Mouse (Mus musculus) heart, postnatal 36 days (tissue): Measurements from ENCODE around the gene Dcun1d2. TPM values are rescaled to one million over a fixed set of nuclear protein-coding genes. Genes with fewer than 3 reads are reported as not detected.
"Not testable (repeated sequence)": the region's sequence is repeated elsewhere in the genome, so short reads cannot be mapped to it uniquely, and the experiment has no call there.

Experiments used
- DNase-seq, 2 experiments: peaks; one replicate each; pipeline ENCODE4 v3.0.0; 2021 to 2022
- intact Hi-C: fragments of 180-260 bp; cut with DNase I; formaldehyde crosslinking; loops from one replicate; pipeline ENCODE4 v1.15.1; 2025
- total RNA-seq, 2 experiments: library from RNA; stranded (reverse); gene quantifications; 2 replicates each; pipeline ENCODE4 v1.2.3; 2021

The Dcun1d2 gene
- total RNA-seq: 10 to 100 TPM; 49.1 to 58.1 TPM

DNA sequence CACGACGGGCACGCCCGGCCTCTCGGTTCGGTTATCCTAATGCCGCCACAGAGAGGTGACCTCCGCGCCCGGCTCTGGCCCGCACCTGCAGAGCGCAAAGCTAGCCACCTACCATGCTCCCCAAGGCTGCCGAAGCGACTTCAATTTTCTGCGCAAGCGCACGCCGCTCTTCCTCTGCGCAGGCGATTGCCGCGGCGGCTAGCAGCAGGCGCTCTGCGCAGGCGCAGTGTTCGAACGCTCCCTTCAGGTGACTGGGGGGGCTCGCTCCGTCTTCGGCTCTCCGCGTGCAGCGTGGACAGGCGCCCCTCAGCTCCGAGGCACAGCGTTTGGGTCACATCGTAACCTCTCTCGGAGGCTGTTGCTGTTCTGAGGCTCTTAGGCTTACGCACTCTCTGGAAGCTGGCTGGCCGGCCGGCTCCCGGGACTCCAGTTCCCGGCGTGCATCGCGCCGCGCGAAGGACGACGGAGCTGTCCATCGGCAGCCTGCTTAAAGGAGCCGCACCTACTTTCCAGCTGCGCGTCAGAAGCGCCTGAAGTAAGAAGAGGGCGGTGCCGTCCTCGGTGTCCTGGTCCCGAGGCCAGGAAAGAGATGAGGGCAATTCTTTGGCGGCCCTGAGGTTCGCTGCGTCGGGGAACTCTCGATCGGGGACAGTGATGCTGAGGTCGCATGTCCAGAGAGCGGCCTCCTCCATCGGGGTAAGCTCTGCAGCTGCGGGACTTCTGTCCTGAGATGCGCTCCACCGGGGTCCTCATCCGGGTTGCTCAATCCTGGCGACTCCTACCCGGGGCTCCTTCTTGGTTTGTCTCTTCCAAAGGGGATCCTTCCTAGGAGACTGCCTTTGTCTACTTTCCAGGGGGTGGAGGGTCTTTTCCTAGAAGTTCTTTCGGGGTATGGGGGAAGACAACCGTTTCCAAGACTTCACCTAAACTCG is at the start of gene Dcun1d2, which contains the start of gene Tmco3:
Dcun1d2 (minus strand) TSS at position 440 of the 932 bp plus-strand sequence.
Tmco3 (plus strand) TSS at position 499 of the 932 bp plus-strand sequence.
- intact Hi-C loops: loop anchor here (10.0 kb wide), 1 partner anchor 497 kb away; the partner anchor contains the start of gene Upf3a
- peak; percentile 96 to 99 for DNase-seq

DNA sequence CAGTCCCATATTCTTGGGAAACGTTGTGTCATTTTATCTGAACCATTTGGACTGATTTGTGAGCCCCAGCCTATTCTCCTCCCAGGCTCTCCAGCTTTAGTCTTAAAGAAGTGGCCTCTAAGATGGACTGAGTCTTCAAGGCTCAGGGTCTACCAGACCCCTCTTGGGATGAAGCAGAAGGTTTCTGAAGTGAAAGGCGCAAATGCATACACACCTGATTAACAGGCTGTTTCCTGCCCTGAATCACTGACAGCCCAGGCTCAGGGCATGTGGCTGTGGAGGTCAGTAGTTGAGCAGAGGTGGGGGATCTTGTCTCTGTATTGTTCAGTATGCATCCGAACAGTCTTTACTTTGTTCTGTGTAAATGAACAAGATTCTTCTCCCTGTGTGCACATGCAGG is 49.7 kb upstream of the Dcun1d2 start:
- intact Hi-C loops: no loop called here
- DNase-seq: no peak

- DNase-seq, intact Hi-C loops: not testable (repeated sequence)
Observed at GRCm38 (mm10) chr8:13337245-13337644, 49.3 kb upstream of the Dcun1d2 start.

DNA sequence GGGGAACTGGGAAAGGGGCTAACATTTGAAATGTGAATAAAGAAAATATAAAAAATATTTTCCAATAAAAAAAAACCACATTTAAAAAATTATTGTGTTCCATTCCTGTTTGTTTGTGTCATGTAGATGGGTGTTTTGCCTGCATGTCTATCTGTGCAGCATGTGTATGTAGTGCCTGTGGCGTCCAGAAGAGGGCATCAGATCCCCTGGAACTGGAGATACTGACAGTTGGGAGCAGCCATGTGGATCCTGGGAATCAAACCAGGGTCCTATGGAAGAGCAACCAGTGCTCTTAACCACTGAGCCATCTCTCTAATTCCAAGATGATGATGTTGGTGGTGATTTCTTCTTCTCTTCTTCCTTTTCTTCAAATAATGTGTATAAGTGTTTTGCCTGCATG is 46.7 kb upstream of the Dcun1d2 start:
- intact Hi-C loops: no loop called here
- no peak for DNase-seq

GRCm38 (mm10) chr8:13326598-13326997 is 38.7 kb upstream of the Dcun1d2 start:
- no peak for DNase-seq
- intact Hi-C loops: no loop called here

DNA sequence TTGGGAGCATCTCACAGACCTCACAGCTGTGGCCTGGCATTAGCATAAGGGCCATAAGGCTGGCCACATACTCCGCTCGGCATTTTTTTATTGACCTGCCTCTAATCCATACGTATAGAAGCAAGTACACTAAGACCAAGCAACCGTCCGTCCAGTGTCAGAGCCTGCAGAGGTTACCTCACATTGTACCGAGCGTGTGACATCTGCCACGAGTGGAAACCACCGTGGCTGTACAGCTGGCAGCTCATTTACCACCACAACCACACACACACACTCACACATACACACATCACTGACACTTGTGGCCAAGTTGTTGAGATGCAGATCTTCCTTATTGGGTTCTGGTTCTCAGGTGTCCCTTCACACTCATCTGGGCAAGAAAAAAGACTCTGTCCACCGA is 28.7 kb upstream of the Dcun1d2 start:
- intact Hi-C loops: no loop called here
- DNase-seq: no peak

- no peak for DNase-seq
- intact Hi-C loops: no loop called here
Observed at GRCm38 (mm10) chr8:13314922-13315321, 27.0 kb upstream of the Dcun1d2 start.

- no peak for DNase-seq
- intact Hi-C loops: no loop called here
Observed at GRCm38 (mm10) chr8:13306916-13307315, 19.0 kb upstream of the Dcun1d2 start.

GRCm38 (mm10) chr8:13306309-13306909 is 18.5 kb upstream of the Dcun1d2 start:
- DNase-seq: no peak
- intact Hi-C loops: no loop called here

DNA sequence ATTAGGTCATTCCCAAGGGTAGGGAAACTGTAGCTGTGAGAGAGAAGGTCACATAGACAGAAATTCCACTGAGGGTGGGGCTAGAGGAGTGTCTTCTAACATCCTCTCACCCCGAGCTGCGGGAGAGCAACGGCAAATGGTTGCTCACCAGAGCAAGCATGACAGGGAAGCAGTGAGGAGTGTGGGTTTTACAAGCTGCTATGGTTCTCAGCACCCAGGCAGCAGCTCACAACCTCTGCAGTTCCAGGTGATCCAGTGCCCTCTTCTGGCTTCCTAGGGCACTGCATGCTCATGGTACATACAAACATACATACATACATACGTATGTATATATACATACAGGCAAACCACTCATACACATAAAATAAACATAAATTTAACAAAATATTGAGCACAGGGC is 18.0 kb upstream of the Dcun1d2 start:
- DNase-seq: no peak
- intact Hi-C loops: no loop called here

GRCm38 (mm10) chr8:13305459-13305858 is 17.5 kb upstream of the Dcun1d2 start:
- DNase-seq: no peak
- intact Hi-C loops: no loop called here

DNA sequence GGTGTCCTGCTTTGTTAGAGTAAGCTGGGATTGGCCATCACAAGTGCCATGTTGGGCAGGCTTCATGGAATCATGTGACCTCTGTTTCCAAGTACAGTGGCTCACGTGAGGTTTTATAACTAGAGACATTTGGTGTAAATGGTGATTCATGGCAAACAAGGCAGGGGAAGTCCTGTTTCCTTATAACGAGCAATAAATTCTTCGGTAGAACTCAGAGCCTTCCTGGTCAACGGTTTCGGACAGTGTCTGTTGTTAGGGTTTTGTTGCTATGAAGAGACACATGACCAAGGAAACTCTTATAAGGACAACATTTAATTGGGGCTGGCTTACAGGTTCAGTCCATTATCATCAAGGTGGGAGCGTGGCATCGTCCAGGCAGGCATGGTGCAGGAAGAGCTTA is 13.1 kb upstream of the Dcun1d2 start:
- DNase-seq: no peak
- intact Hi-C loops: no loop called here

- intact Hi-C loops: no loop called here
- no peak for DNase-seq
Observed at GRCm38 (mm10) chr8:13299571-13299970, 11.6 kb upstream of the Dcun1d2 start.

DNA sequence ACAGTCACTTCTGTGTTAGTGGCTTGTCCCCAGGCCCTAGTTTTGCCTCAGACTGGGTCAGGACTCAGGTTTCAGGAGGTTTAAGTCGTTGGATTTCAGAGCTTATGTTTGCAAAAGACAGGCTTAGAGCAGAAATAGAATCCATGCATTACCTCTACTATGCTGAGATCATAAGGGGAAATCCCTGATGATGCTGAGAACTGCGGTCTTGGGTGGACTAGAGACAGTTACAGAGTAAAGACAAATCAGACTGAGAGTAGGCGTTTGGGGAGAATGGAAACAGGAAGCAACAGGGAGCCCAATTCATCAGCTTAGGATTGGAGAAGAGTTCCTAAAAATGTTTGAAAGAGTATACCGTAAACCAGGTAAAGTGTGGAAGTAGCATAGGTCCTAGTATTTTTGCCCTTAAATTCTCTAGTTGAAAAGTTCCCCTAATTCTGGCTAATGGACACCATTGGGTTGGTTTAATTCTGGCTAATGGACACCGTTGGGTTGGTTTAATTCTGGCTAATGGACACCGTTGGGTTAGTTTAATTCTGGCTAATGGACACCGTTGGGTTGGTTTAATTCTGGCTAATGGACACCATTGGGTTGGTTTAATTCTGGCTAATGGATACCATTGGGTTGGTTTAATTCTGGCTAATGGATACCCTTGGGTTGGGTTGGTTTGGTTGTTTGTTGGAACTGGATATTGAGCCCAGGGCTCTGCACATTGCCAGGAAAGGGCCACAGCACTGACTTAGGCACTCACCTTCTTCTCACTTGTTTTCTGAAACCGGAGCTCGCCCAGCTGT is 5.9 kb upstream of the Dcun1d2 start:
- DNase-seq: no peak

DNA sequence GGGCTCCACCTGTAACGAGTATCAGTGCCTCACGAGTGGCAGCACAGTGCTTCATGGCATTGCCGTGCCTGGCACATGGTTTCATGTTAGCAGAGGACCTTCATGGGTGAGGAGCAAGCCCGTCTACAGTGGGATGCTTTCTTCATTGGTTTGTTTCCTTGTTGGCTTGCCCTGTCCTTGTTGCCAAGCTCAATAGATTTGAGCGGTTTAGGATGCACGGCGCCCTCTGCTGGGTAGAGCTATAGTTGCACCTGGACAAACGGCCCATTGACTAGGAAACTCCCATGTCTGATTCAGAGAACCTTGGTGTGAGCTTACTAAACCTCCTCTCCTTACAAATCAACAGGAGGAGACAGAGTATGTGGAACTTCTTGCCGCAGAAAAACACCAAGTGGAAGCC is 4.4 kb upstream of the Dcun1d2 start:
- peak; percentile 72 to 81 for DNase-seq
- intact Hi-C loops: no loop called here

More for the DNA sequence above, 5.9 kb upstream of the Dcun1d2 start:
- intact Hi-C loops: no loop called here

- intact Hi-C loops: loop anchor here (10.0 kb wide), 1 partner anchor 496 kb away; the partner anchor contains the start of gene Upf3a
- no peak for DNase-seq
Observed at GRCm38 (mm10) chr8:13288646-13289045, 715 bp upstream of the Dcun1d2 start.

GRCm38 (mm10) chr8:13287304-13287691 is 633 bp downstream of the Dcun1d2 start:
- peak in 1 of 2 experiments; percentile 86 for DNase-seq
- intact Hi-C loops: loop anchor here (10.0 kb wide), 1 partner anchor 498 kb away; the partner anchor contains the start of gene Upf3a

DNA sequence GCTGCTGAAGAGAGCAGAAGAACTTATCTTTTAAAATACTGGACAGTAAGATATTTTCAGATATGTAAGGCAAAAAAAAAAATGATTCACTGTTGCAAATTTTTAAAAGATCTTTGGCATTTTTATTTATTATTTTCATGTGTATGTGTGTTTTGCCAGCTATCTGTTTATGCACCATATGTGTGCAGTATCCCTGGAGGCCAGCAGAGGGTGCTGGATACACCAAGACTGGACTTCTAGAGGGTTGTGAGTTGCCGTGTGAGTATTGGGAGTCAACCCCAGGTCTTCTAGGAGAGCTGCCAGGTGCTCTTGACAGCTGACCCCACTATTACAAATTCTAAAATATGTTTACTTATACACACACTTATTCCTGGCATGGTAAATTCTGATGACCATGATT is 4.7 kb downstream of the Dcun1d2 start:
- intact Hi-C loops: loop anchor here (10.0 kb wide), 1 partner anchor 502 kb away; the partner anchor contains the start of gene Upf3a

DNA sequence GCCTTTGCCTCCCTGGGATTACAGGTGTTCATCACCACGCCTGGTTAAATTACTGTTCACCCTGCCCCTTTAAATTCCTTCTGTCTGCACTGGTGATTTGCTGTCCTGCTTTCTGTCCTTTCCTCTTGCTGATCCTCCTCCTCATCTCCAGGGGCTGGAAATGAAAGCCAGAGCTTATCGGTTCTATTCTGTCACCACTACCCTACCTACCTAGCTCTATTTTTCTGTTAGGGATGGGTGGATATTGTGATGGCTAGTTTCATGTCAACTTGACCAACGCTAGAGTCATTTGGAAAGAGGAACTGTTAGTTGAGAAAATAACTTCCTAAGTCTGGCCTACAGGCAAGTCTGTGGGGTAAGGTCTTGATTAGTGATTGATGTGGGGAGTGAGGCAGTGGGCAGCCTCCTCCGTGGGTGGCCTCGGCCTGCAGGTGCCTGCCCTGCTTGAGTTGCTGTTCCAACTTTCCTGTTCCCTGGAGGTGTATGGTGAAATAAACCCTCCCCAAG is 10.9 kb downstream of the Dcun1d2 start:
- no peak for DNase-seq
- intact Hi-C loops: no loop called here

More for the DNA sequence above, 4.7 kb downstream of the Dcun1d2 start:
- no peak for DNase-seq

GRCm38 (mm10) chr8:13272834-13273233 is 15.1 kb downstream of the Dcun1d2 start:
- intact Hi-C loops: no loop called here
- DNase-seq: no peak
